Mouse (Mus musculus): Measurements from ENCODE around the gene 9430007A20Rik.
"Not testable (repeated sequence)": the region's sequence is repeated elsewhere in the genome, so short reads cannot be mapped to it uniquely, and the experiment has no call there.

Gene 9430007A20Rik

GRCm38 (mm10) chr4:144519522-144519921 lies at the start of gene 9430007A20Rik:
9430007A20Rik (plus strand) TSS chr4:144519822.
- DNase-seq (ENCODE audit: low spot score in 2 of 2): no peak

GRCm38 (mm10) chr4:144493331-144493730 lies 26.3 kb upstream of the 9430007A20Rik start:
- DNase-seq (ENCODE audit: low spot score in 2 of 2): no peak

- DNase-seq (ENCODE audit: low spot score in 2 of 2): no peak
These were observed 13.1 kb upstream of the 9430007A20Rik start for GRCm38 (mm10) chr4:144506518-144506917.

GRCm38 (mm10) chr4:144544689-144545088 lies 25.1 kb downstream of the 9430007A20Rik start:
- no peak for DNase-seq (ENCODE audit: low spot score in 2 of 2)

GRCm38 (mm10) chr4:144545339-144545738 lies 25.7 kb downstream of the 9430007A20Rik start:
- not testable (repeated sequence) for DNase-seq (ENCODE audit: low spot score in 2 of 2)

- no peak for DNase-seq (ENCODE audit: low spot score in 2 of 2)
These were observed 31.5 kb downstream of the 9430007A20Rik start for GRCm38 (mm10) chr4:144551156-144551555.

GRCm38 (mm10) chr4:144559792-144560191 lies 40.2 kb downstream of the 9430007A20Rik start:
- no peak for DNase-seq (ENCODE audit: low spot score in 2 of 2)

GRCm38 (mm10) chr4:144561205-144561604 lies 41.6 kb downstream of the 9430007A20Rik start:
- DNase-seq (ENCODE audit: low spot score in 2 of 2): no peak

- no peak for DNase-seq (ENCODE audit: low spot score in 2 of 2)
These were observed 45.4 kb downstream of the 9430007A20Rik start, which contains the start of gene Gm13124 for GRCm38 (mm10) chr4:144565034-144565433. Gm13124 (minus strand) TSS chr4:144565134.

- no peak for DNase-seq (ENCODE audit: low spot score in 2 of 2)
These were observed 48.1 kb downstream of the 9430007A20Rik start for GRCm38 (mm10) chr4:144567752-144568151.
